Mouse (Mus musculus): Measurements from ENCODE around the gene Bid. TPM values are rescaled to one million over a fixed set of nuclear protein-coding genes. Genes with fewer than 3 reads are reported as not detected.
"Not testable (repeated sequence)": the region's sequence is repeated elsewhere in the genome, so short reads cannot be mapped to it uniquely, and the experiment has no call there.

Gene Bid
- total RNA-seq, 2 experiments from 2014 or later, result 15.6 to 18.7 TPM

- no peak for DNase-seq
Observed at GRCm38 (mm10) chr6:120934176-120934575, 17.5 kb upstream of the Bid start.

GRCm38 (mm10) chr6:120933670-120934069 is 17.0 kb upstream of the Bid start:
- DNase-seq, result no peak

GRCm38 (mm10) chr6:120932597-120932996 is 15.9 kb upstream of the Bid start:
- DNase-seq, result no peak

GRCm38 (mm10) chr6:120930450-120931306 is 14.0 kb upstream of the Bid start:
- DNase-seq, result no peak

- no peak for DNase-seq
Observed at GRCm38 (mm10) chr6:120929421-120929820, 12.8 kb upstream of the Bid start.

- DNase-seq, result no peak
Observed at GRCm38 (mm10) chr6:120927765-120928164, 11.1 kb upstream of the Bid start.

- DNase-seq, result no peak
Observed at GRCm38 (mm10) chr6:120926880-120927279, 10.2 kb upstream of the Bid start.

- DNase-seq, result not testable (repeated sequence)
Observed at GRCm38 (mm10) chr6:120924791-120925321, 8.2 kb upstream of the Bid start.

GRCm38 (mm10) chr6:120917975-120918374 is 1.3 kb upstream of the Bid start:
- no peak for DNase-seq

- not testable (repeated sequence) for DNase-seq
Observed at GRCm38 (mm10) chr6:120916972-120917881, 574 bp upstream of the Bid start.

GRCm38 (mm10) chr6:120915649-120915975 is 1.0 kb downstream of the Bid start:
- DNase-seq, result no peak

- DNase-seq, result no peak
Observed at GRCm38 (mm10) chr6:120914911-120915648, 1.6 kb downstream of the Bid start.

- DNase-seq, result no peak
Observed at GRCm38 (mm10) chr6:120914533-120914910, 2.1 kb downstream of the Bid start.

- DNase-seq, result no peak
Observed at GRCm38 (mm10) chr6:120913783-120914182, 2.9 kb downstream of the Bid start.

- DNase-seq, result no peak
Observed at GRCm38 (mm10) chr6:120912931-120913330, 3.7 kb downstream of the Bid start.

GRCm38 (mm10) chr6:120911213-120912007 is 5.2 kb downstream of the Bid start:
- no peak for DNase-seq

- DNase-seq, result no peak
Observed at GRCm38 (mm10) chr6:120909501-120909900, 7.2 kb downstream of the Bid start.

GRCm38 (mm10) chr6:120907876-120908597 is 8.6 kb downstream of the Bid start:
- not testable (repeated sequence) for DNase-seq

- DNase-seq, result no peak
Observed at GRCm38 (mm10) chr6:120906521-120906920, 10.1 kb downstream of the Bid start.

GRCm38 (mm10) chr6:120905111-120905510 is 11.5 kb downstream of the Bid start:
- no peak for DNase-seq

- no peak for DNase-seq
Observed at GRCm38 (mm10) chr6:120903961-120904360, 12.7 kb downstream of the Bid start.
